Mouse (Mus musculus) duodenum, adult 2 months (tissue): ENCODE data around the gene Tmem175. TPM values are rescaled to one million over a fixed set of nuclear protein-coding genes. Genes with fewer than 3 reads are reported as not detected.

Experiments
- polyA plus RNA-seq: library from polyadenylated mRNA; depleted of rRNA; stranded (reverse); fragments of >200 nt; gene quantifications from 2 replicates; pipeline ENCODE4 v1.2.3, GENCODE M21; 2012; ENCODE audit warnings: low replicate concordance; rRNA removed

Gene Tmem175
- 29.2 and 29.5 TPM in 2 replicates for polyA plus RNA-seq

DNA sequence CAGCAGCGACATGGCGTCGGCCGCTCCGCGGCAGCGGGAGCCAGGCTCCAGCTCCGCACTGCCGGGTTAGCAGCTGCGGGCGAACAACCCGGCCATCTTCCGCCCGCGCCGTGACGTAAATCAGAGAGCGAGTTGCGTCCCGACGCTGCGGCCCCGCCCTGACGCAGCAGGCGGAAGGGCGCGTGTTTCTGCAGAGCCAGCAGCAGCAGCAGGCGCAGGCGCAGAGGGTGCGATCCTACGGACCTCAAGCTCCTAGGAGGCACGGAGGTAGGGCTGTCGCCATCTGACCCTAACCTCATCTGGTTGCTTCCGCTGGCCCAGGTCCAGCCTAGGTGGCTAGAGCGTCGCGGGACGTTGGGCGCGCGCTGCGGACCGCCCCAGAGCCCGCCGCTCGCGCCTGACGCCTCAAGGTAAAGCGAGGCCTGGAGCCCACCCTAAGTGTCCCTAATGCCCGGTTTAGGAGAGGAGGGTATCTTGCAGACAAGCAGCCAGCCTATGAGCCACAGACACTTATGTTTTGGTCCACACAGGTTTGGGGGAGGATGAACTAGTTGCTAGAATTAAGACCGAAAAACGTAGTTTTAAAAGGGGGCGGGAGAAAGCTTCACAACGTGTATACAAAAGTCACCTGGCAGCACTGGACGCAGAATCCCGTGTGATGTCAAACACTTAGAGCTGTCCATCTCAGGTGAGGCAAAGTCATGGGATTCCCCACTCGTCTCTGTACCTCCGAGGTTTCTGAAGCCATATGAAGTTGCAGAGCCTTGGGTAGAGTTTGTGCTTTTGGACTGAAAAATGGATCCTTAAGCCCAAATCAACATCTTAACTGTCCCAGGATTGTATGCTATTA is at the start of gene Tmem175, which contains the start of gene Gak:
TSS of gene Tmem175 (plus strand) at position 137 of the 850 bp plus-strand sequence.
TSS of gene Gak (minus strand) at position 122 of the 850 bp plus-strand sequence.

DNA sequence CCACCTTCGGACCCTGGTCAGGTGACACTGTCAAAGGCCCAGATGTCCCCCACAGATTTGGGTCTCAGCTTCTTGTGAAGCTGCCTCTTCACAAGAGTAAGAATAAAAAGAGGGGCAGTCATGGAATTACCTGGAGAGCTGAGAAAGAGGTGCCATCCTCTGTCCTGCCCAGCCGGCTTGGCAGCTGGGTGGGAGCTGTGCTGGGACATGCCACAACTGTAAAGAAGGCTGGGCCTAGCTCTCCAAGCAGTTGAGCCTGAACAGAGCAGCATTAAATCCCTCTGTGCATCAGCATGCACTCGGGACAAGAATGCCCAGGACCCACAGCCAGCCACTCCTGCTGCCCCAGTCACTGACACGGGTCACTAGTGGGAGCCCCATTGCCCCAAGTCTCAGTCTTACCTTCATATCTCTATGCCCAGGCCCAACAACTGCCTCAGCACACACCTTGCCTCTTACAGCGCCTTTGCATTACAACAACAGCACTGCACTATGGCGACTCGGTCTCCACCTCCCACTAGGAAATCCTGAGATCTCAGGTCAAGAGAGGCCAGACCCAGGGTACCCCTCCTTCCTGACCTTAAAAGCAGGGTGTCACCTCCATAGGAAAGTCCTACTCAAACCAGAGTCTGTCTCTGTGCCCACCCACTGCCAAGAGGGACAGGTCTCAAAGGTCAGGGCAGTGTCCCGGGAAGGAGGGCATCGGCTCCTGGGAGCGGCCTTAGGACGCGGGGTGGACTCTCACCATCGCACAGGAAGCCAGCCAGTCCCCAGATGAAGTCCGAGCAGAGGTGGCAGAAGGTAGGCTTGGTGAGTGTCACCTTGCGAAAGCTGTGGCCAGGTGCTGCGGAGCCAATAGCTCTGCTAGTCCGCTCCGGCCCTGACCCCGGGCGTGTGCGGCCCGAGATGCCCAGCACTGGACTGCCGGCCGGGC is 30.4 kb downstream of the Tmem175 start, which contains the start of gene Idua:
TSS of gene Idua (plus strand) at position 634 of the 934 bp plus-strand sequence.

DNA sequence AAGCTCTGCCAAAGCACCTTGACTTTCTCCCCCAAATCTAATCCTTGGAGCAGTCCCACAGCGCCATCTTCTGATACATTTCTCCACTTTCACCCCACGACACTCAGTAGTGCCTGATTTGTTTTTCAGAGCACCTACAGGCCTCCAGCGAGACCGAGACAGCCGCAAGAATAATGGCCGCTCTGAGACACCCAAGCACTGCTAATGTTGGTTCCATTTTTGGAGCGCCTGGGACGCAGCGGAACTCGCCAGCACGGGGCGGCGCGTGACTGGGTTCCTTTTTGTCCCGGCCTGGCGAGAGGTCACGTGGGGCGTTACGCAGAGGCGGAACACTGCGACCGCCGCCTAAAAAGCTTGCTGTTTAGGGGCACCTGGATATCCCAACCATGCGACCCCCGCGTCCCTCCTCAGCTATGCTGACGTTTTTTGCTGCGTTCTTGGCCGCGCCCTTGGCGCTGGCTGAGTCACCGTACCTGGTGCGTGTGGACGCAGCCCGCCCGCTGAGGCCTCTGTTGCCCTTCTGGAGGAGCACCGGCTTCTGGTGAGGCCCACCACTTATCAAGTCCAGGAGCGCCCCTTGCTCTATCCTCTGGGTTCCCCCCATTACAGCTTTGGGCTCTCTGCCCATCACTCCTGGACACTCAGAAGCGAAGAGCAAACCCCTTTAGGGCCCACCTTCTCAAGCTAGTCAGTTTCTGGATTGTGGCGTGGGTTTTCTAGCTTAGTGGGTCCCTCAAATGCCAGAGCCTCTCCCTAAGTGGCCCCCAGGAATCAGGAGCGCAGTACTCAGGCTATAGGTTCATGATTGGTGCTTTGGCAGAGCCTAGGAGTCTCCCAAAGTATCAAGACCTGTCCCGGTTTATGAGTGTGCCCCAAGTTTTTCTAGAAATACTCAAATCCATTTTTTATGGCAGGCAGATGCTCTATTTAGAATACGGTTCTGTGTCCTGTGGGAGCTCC is 39.7 kb downstream of the Tmem175 start, which contains the start of gene Dgkq:
TSS of gene Dgkq (minus strand) at position 696 of the 960 bp plus-strand sequence.

DNA sequence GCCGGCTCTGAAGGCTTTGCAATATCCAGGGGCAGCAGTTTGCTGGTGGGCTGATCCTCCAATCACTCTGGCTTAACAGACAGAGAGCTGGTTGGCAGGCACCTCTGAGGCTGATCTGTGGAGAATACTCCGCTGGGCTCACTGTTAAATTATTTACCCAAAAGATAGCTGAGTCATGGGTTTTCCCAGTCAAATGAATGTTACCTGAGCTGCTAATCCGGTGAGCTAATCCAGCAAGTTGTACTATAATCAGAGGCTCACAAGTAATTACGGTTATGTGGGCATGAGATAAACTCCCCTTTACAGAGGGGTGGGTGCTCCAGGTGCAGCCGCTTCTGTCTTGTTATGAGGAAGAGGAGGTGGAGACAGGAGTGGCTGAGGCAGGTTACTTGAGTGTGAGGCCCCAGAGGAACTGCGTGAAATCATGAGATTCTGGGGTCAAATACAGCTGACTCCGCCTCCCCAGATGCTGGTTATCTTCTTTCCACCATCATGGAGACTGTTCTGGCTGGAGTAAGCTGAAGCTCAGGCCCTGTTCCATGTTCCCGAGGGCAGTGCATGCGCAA is 45.8 kb downstream of the Tmem175 start, which contains the start of gene Slc26a1:
TSS of gene Slc26a1 (minus strand) at position 319 of the 566 bp plus-strand sequence.

DNA sequence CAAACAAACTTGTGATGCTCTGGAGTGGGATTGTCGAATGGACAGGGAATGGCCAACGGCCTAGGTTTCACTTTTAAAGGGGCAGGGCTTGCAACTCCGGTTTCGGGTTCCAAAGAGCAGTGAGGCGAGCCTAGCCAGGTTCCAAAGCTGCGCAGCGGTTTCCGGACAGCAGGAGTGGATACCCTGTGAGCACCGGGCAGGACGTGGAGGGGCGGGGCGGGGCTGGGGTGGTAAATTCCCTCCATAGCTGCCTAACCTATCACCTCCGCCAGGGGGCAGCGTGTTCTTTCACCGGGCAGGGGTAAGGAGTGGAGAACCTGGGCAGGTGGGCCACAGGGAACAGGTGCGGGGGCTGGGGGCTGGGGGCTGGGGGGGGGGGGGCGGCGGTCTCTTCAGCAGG is 62.7 kb downstream of the Tmem175 start, which contains the start of gene Fgfrl1:
TSS of gene Fgfrl1 (plus strand) at position 112 of the 400 bp plus-strand sequence.

Other genes with a start within 250 kb of the Tmem175 start
- not detected in 2 replicates for gene Pde6b, start 241.4 kb upstream of the Tmem175 start, polyA plus RNA-seq
- 53.7 and 61.7 TPM in 2 replicates for gene Atp5k, start 195.3 kb upstream of the Tmem175 start, polyA plus RNA-seq
- gene Mfsd7a, start 180.9 kb upstream of the Tmem175 start, polyA plus RNA-seq: 5.6 and 8.4 TPM in 2 replicates
- 4.3 and 7.0 TPM in 2 replicates for gene Pcgf3, start 168.5 kb upstream of the Tmem175 start, polyA plus RNA-seq
- 0.23 and 0.49 TPM in 2 replicates for gene Cplx1, start 79.7 kb upstream of the Tmem175 start, polyA plus RNA-seq
- gene Gak, start within 50 bp of the Tmem175 start, polyA plus RNA-seq: 93.5 and 109 TPM in 2 replicates
- gene Idua, start 30.6 kb downstream of the Tmem175 start, polyA plus RNA-seq: 15.6 and 18.3 TPM in 2 replicates
- gene Dgkq, start 39.9 kb downstream of the Tmem175 start, polyA plus RNA-seq: 38.3 and 49.1 TPM in 2 replicates
- gene Slc26a1, start 45.8 kb downstream of the Tmem175 start, polyA plus RNA-seq: 0.16 TPM in 1 of 2 replicates, not detected in the other
- gene Fgfrl1, start 62.6 kb downstream of the Tmem175 start, polyA plus RNA-seq: 20.7 and 24.4 TPM in 2 replicates
- gene Rnf212, start 145.2 kb downstream of the Tmem175 start, polyA plus RNA-seq: 0.93 TPM in 1 of 2 replicates, not detected in the other
- not detected in 2 replicates for gene Tmed11, start 165.6 kb downstream of the Tmem175 start, polyA plus RNA-seq
- gene Vmn2r8, start 179.1 kb downstream of the Tmem175 start, polyA plus RNA-seq: not detected in 2 replicates
- gene Vmn2r9, start 222.8 kb downstream of the Tmem175 start, polyA plus RNA-seq: not detected in 2 replicates